Mouse (Mus musculus): ENCODE results near the gene Fam19a3. TPM values are rescaled to one million over a fixed set of nuclear protein-coding genes. Genes with fewer than 3 reads are reported as not detected.

The Fam19a3 gene
- total and polyA plus RNA-seq, 2 experiments from 2014 or later = 0.11 TPM; not detected in 1

GRCm38 (mm10) chr3:104779949-104780348, 1.7 kb downstream of the Fam19a3 start:
- TF ChIP-seq CTCF (IDR thresholded peaks at IDR 0.05) = peak; percentile 95
- no peaks in the 10 kb centered on the region for H3K36me3 ChIP-seq (ENCODE audit: insufficient read depth, low read length)
- H3K27me3 ChIP-seq (ENCODE audit: insufficient read depth, low read length) = peaks cover 70% of the 10 kb centered on the region
- peaks cover 8% of the 10 kb centered on the region; the same call in 1 of the 2 replicates for H3K4me1 ChIP-seq (ENCODE audit: insufficient read depth, low read length)
- DNase-seq (ENCODE audit: low spot score) (peak; percentile 85), ATAC-seq (ENCODE audit: low FRiP score) (no peak)
- H3K27ac ChIP-seq (ENCODE audit: low read depth, low read length) = no peak overlapping the region
- H3K9ac ChIP-seq (replicated peaks; ENCODE audit: low read length, poor library complexity, severe bottlenecking) = no peak overlapping the region
- no peak overlapping the region for H3K4me2 ChIP-seq (ENCODE audit: low read depth, low read length, poor library complexity, severe bottlenecking)
- H3K9me3 ChIP-seq (ENCODE audit: low read length) = no peaks in the 10 kb centered on the region
- under 1% methylated on average over 7 of the region's 7 CpGs for WGBS
- H3K4me3 ChIP-seq (ENCODE audit: low read depth, low read length) = no peak overlapping the region

GRCm38 (mm10) chr3:104777342-104777741, 4.3 kb downstream of the Fam19a3 start:
- Histone ChIP-seq H3K9me3 (ENCODE audit: low read length) (no peaks in the 10 kb centered on the region), H3K27ac (ENCODE audit: low read depth, low read length) (no peak overlapping the region), H3K4me3 (ENCODE audit: low read depth, low read length) (peak overlapping the region; percentile 35), H3K9ac (replicated peaks; ENCODE audit: low read length, poor library complexity, severe bottlenecking) (no peak overlapping the region), H3K36me3 (ENCODE audit: insufficient read depth, low read length) (no peaks in the 10 kb centered on the region), H3K4me1 (ENCODE audit: insufficient read depth, low read length) (peaks cover 8% of the 10 kb centered on the region; the same call in 1 of the 2 replicates), H3K4me2 (ENCODE audit: low read depth, low read length, poor library complexity, severe bottlenecking) (peak overlapping the region; percentile 69), H3K27me3 (ENCODE audit: insufficient read depth, low read length) (peaks cover 55% of the 10 kb centered on the region)
- WGBS = 2% methylated on average over 20 of the region's 20 CpGs
- DNase-seq (ENCODE audit: low spot score) (peak; percentile 57), ATAC-seq (ENCODE audit: low FRiP score) (no peak)
- TF ChIP-seq CTCF (IDR thresholded peaks at IDR 0.05) = peak; percentile 81

GRCm38 (mm10) chr3:104773301-104773700, 8.3 kb downstream of the Fam19a3 start:
- H3K9ac ChIP-seq (replicated peaks; ENCODE audit: low read length, poor library complexity, severe bottlenecking) = no peak overlapping the region
- TF ChIP-seq CTCF (IDR thresholded peaks at IDR 0.05) = no peak
- 70% methylated on average over 7 of the region's 7 CpGs for WGBS
- ATAC-seq (ENCODE audit: low FRiP score) = no peak
- H3K27ac ChIP-seq (ENCODE audit: low read depth, low read length) = no peak overlapping the region
- peaks cover 23% of the 10 kb centered on the region for H3K27me3 ChIP-seq (ENCODE audit: insufficient read depth, low read length)
- H3K4me1 ChIP-seq (ENCODE audit: insufficient read depth, low read length) = no peaks in the 10 kb centered on the region
- no peaks in the 10 kb centered on the region for H3K9me3 ChIP-seq (ENCODE audit: low read length)
- H3K4me3 ChIP-seq (ENCODE audit: low read depth, low read length) = no peak overlapping the region
- no peak overlapping the region for H3K4me2 ChIP-seq (ENCODE audit: low read depth, low read length, poor library complexity, severe bottlenecking)
- no peak for DNase-seq (ENCODE audit: low spot score)
- H3K36me3 ChIP-seq (ENCODE audit: insufficient read depth, low read length) = no peaks in the 10 kb centered on the region

GRCm38 (mm10) chr3:104771460-104771859, 10.2 kb downstream of the Fam19a3 start:
- peaks cover 9% of the 10 kb centered on the region for H3K27me3 ChIP-seq (ENCODE audit: insufficient read depth, low read length)
- DNase-seq (ENCODE audit: low spot score) (no peak), ATAC-seq (ENCODE audit: low FRiP score) (no peak)
- H3K9me3 ChIP-seq (ENCODE audit: low read length) = no peaks in the 10 kb centered on the region
- H3K4me3 ChIP-seq (ENCODE audit: low read depth, low read length) = no peak overlapping the region
- no peak overlapping the region for H3K9ac ChIP-seq (replicated peaks; ENCODE audit: low read length, poor library complexity, severe bottlenecking)
- no peak for TF ChIP-seq CTCF (IDR thresholded peaks at IDR 0.05)
- no peaks in the 10 kb centered on the region for H3K4me1 ChIP-seq (ENCODE audit: insufficient read depth, low read length)
- no peak overlapping the region for H3K4me2 ChIP-seq (ENCODE audit: low read depth, low read length, poor library complexity, severe bottlenecking)
- H3K27ac ChIP-seq (ENCODE audit: low read depth, low read length) = no peak overlapping the region
- H3K36me3 ChIP-seq (ENCODE audit: insufficient read depth, low read length) = no peaks in the 10 kb centered on the region
- WGBS = 63% methylated on average over 6 of the region's 6 CpGs

- Histone ChIP-seq H3K27ac (ENCODE audit: low read depth, low read length) (no peak overlapping the region), H3K4me2 (ENCODE audit: low read depth, low read length, poor library complexity, severe bottlenecking) (no peak overlapping the region), H3K36me3 (ENCODE audit: insufficient read depth, low read length) (no peaks in the 10 kb centered on the region), H3K9me3 (ENCODE audit: low read length) (no peaks in the 10 kb centered on the region), H3K27me3 (ENCODE audit: insufficient read depth, low read length) (peaks cover 3% of the 10 kb centered on the region), H3K4me3 (ENCODE audit: low read depth, low read length) (no peak overlapping the region), H3K9ac (replicated peaks; ENCODE audit: low read length, poor library complexity, severe bottlenecking) (no peak overlapping the region), H3K4me1 (ENCODE audit: insufficient read depth, low read length) (no peaks in the 10 kb centered on the region)
- 72% methylated on average over 3 of the region's 3 CpGs for WGBS
- DNase-seq (ENCODE audit: low spot score) (no peak), ATAC-seq (ENCODE audit: low FRiP score) (no peak)
- TF ChIP-seq CTCF (IDR thresholded peaks at IDR 0.05) = no peak
Observed at GRCm38 (mm10) chr3:104770918-104771317, 10.7 kb downstream of the Fam19a3 start.

GRCm38 (mm10) chr3:104770035-104770434, 11.6 kb downstream of the Fam19a3 start:
- Histone ChIP-seq H3K27ac (ENCODE audit: low read depth, low read length) (no peak overlapping the region), H3K4me2 (ENCODE audit: low read depth, low read length, poor library complexity, severe bottlenecking) (no peak overlapping the region), H3K4me1 (ENCODE audit: insufficient read depth, low read length) (no peaks in the 10 kb centered on the region), H3K9ac (replicated peaks; ENCODE audit: low read length, poor library complexity, severe bottlenecking) (no peak overlapping the region), H3K4me3 (ENCODE audit: low read depth, low read length) (no peak overlapping the region), H3K9me3 (ENCODE audit: low read length) (no peaks in the 10 kb centered on the region), H3K36me3 (ENCODE audit: insufficient read depth, low read length) (no peaks in the 10 kb centered on the region), H3K27me3 (ENCODE audit: insufficient read depth, low read length) (no peaks in the 10 kb centered on the region)
- ATAC-seq (ENCODE audit: low FRiP score) = no peak
- WGBS = 55% methylated on average over 10 of the region's 10 CpGs
- peak; percentile 68 for TF ChIP-seq CTCF (IDR thresholded peaks at IDR 0.05)
- DNase-seq (ENCODE audit: low spot score) = peak; percentile 38

All from midbrain, postnatal 0 days (tissue).